Mouse (Mus musculus): Measurements from ENCODE around the gene Zfp423. TPM values are rescaled to one million over a fixed set of nuclear protein-coding genes. Genes with fewer than 3 reads are reported as not detected.

Gene Zfp423
- total RNA-seq, 2 experiments from 2014 or later, result 15.0 to 19.1 TPM

GRCm38 (mm10) chr8:87620225-87620624 lies 339.2 kb downstream of the Zfp423 start:
- no peak for DNase-seq (ENCODE audit: low spot score)

GRCm38 (mm10) chr8:87619529-87619928 lies 339.9 kb downstream of the Zfp423 start:
- no peak for DNase-seq (ENCODE audit: low spot score)

- DNase-seq (ENCODE audit: low spot score), result peak; percentile 9
Measured at GRCm38 (mm10) chr8:87619118-87619517, 340.3 kb downstream of the Zfp423 start.

GRCm38 (mm10) chr8:87613701-87614100 lies 345.7 kb downstream of the Zfp423 start:
- no peak for DNase-seq (ENCODE audit: low spot score)

Other genes starting within 250 kb of the Zfp423 start
- gene Cnep1r1, start 159.2 kb upstream of the Zfp423 start, total RNA-seq (2021), result 10 to 100 TPM; 42.2 to 44.6 TPM
- 10 to 100 TPM; 29.7 to 30.2 TPM for gene Heatr3, start 178.3 kb upstream of the Zfp423 start, total RNA-seq (2021)
- 10 to 100 TPM; 13.0 to 15.3 TPM for gene Tent4b, start 239.6 kb upstream of the Zfp423 start, total RNA-seq (2021)